Mouse (Mus musculus): Measurements from ENCODE around the gene Zfp954. TPM values are rescaled to one million over a fixed set of nuclear protein-coding genes. Genes with fewer than 3 reads are reported as not detected.

The Zfp954 gene
- 12.5 and 13.6 TPM in 2 replicates for polyA plus RNA-seq (2015; fragmentation: Nextera tagmentation; extraction: Ambion mirVana)

DNA sequence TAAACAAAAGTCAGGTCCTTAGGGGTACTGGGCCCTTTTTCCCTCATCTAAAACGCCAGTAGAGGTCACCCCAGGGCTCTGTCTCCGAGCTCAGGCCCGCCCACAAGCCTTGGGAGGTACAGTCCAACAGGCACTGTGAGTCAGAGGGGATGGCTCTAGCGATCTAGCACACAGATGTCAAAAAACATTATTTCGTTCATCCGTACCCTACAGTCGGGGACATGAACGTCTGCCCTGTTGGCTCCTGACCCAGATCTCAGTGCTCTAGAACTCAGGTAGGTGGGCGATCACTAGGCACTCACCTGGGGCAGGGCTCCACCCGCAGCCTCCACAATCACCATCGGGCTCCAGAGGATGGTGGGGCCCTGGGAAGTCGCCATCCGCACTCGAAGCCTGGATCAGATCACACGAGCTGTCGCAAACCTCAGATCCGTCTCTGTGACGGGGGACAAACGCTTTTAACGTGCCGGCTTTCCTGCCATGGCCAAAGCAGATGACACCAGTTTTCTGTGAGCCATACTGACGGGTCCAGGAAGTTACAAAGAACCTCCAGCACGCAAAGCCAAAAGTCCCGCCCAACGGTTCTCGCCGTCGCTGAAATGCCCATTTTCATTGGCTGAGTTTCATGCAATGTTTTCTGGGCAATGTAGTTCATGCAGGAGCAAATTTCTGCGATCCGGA lies at the start of gene Zfp954:
Gene Zfp954 (minus strand): TSS at position 568 of the 681 bp plus-strand sequence.

DNA sequence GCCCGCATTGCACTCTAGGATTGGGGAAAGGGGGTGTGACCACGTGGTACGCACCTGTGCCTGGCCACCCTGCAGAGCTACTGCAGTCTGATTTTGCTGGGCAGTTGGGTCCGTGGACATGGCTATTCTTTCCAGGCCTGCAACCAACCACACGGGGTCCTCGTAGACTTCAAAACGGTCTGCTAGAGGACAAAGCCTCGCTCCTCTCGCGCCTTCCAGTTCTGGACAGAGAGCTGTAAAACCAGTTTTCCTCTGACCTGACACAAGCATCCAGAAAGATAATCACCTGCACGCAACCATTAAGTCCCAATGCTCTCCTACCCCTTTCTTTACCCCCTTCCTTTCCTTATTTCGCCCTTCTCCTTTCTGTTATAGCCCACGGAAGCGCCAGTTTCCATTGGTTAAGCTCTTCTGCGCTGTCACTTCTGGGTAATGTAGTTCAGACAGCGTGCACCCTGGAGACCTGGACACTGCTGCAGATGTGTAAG lies 15.1 kb upstream of the Zfp954 start, which contains the start of gene Zfp773:
Gene Zfp773 (minus strand): TSS at position 377 of the 488 bp plus-strand sequence.

Other genes starting within 250 kb of the Zfp954 start
- gene Aurkc, start 126.2 kb downstream of the Zfp954 start, polyA plus RNA-seq (2015; fragmentation: Nextera tagmentation; extraction: Ambion mirVana): not detected in 2 replicates
- gene Zfp773, start 15.3 kb upstream of the Zfp954 start, polyA plus RNA-seq (2015; fragmentation: Nextera tagmentation; extraction: Ambion mirVana): 4.6 and 5.1 TPM in 2 replicates
- gene Zfp418, start 49.8 kb upstream of the Zfp954 start, polyA plus RNA-seq (2015; fragmentation: Nextera tagmentation; extraction: Ambion mirVana): 1.9 and 2.1 TPM in 2 replicates
- gene Zfp772, start 88.5 kb upstream of the Zfp954 start, polyA plus RNA-seq (2015; fragmentation: Nextera tagmentation; extraction: Ambion mirVana): 6.1 and 6.8 TPM in 2 replicates
- gene Vmn2r29, start 125.8 kb upstream of the Zfp954 start, polyA plus RNA-seq (2015; fragmentation: Nextera tagmentation; extraction: Ambion mirVana): 1.2 and 3.1 TPM in 2 replicates
- gene Gm45844, start 156.8 kb upstream of the Zfp954 start, polyA plus RNA-seq (2015; fragmentation: Nextera tagmentation; extraction: Ambion mirVana): 7.6 and 10.9 TPM in 2 replicates
- 158 and 176 TPM in 2 replicates for gene Clcn4, start 179.4 kb upstream of the Zfp954 start, polyA plus RNA-seq (2015; fragmentation: Nextera tagmentation; extraction: Ambion mirVana)
- gene Vmn2r30, start 216.1 kb upstream of the Zfp954 start, polyA plus RNA-seq (2015; fragmentation: Nextera tagmentation; extraction: Ambion mirVana): not detected in 2 replicates

All from neural tube, postnatal 0 days (tissue).